Mouse (Mus musculus) monocyte, adult 2 months (primary cell): Measurements from ENCODE around the gene Fance.
A peak's percentile ranks its signal among the peaks of the same experiment; 100 is the strongest.
"Not testable (repeated sequence)": the region's sequence is repeated elsewhere in the genome, so short reads cannot be mapped to it uniquely, and the experiment has no call there.

Experiments used
- DNase-seq, 2 experiments: peaks; one replicate each; pipeline ENCODE4 v3.0.0; 2022; ENCODE audit warnings: low spot score in 2 of 2, low read depth in 1 of 2

Gene Fance

DNA sequence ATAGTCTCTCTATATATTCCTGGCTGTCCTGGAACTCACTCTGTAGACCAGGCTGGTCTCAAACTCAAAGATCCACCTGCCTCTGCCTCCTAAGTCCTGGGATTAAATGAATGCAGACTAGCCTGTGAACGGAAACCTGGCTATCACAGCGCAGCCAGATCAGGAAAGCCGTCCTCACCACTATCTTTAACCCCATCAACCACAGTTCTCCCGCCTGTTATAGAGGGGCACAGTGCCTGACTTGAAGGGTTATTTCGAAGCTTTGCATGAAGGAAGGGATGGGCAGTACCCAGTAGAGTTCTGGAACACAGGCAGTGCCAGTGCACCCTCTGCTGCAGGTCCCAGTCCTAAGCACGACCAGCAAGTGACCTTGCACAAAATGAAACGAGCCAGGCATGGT lies 22.0 kb upstream of the Fance start:
- DNase-seq: no peak

DNA sequence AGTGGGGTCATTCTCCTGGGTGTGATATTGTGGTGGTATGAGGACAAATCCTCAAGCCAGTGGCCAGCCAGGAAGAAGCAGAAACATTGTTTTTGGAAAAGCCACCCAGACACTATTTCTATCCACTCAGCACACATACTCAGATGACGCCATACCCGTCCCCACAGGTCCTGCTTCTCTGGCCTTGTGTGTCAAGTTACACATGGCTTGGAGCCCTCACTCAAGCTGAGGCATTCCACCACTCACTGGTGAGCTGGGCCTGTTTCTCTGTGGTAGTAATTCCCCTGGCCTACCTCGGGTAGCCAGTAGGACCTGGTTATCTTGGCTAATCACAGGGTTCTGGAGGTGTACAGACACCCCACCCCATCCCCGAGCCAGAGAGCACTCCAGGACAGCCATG lies 19.6 kb upstream of the Fance start:
- DNase-seq: no peak

DNA sequence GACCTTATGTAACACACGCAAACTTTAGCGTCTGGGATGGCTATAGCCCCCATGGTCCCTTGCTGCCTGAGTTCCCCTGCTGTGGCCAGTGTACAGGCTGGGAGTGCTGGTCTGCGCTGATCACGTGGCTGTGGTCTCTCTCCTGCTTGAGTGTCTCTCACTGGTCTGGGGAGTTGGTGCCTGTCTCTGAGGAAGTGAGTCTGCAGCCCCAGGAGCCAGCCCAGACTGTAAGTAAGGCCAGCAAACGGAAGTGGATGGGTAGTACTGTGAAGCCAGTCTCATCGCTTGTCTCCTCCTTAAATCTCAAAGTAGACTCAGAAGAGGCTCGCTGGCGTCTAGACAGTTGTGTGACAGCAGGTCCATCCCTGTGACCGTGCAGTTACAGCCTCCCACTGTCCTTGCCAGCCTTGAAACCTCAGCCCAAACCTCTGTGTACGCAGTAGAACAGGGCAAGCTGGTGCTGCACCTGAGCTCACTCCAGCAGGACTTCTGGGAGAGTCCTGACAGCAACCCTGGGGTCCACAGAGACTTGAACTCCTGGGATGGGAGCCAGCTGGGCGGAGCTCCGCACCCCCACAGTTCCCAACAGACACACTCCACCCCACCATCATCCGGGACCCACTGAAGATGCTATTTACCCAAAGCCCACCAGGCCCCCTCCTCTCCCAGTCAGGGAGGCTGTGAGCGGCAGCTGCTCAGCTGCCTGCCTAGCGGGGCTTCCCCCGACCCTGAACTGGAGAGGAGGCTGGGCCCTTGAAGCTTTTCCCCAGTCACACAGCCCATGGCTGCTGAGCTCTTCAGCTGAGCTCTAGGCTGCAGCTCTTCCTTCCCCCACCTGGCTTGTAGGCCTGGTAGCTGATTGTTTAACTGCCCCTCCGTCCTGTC lies 18.6 kb upstream of the Fance start:
- DNase-seq: peak; percentile 44 to 45

DNA sequence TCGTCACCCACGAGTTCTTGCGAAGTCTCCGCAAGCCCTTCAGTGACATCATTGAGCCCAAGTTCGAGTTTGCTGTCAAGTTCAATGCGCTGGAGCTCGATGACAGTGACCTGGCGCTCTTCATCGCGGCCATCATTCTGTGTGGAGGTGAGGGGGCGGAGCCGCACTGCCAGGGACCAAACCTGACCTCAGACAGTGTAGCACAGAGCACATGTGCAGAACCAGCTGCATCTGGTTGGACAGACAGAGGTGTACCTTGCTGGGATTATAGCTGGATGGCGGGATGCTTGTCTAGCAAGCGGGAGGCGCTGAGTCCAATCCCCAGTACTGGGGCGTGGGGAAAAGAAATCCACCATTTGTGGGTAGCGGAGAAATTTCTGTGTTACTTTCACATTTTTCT lies 14.4 kb upstream of the Fance start:
- no peak for DNase-seq

DNA sequence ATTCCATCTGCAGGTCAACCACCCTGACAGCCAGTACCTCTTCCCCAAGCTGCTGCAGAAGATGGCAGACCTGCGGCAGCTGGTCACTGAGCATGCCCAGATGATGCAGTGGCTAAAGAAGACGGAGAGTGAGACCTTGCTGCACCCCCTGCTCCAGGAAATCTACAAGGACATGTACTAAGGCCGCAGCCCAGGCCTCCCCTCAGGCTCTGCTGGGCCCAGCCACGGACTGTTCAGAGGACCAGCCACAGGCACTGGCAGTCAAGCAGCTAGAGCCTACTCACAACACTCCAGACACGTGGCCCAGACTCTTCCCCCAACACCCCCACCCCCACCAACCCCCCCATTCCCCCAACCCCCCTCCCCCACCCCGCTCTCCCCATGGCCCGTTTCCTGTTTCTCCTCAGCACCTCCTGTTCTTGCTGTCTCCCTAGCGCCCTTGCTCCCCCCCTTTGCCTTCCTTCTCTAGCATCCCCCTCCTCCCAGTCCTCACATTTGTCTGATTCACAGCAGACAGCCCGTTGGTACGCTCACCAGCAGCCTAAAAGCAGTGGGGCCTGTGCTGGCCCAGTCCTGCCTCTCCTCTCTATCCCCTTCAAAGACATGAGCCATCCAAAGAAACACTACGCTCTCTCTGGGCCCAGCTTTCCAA lies 13.5 kb upstream of the Fance start:
- no peak for DNase-seq

DNA sequence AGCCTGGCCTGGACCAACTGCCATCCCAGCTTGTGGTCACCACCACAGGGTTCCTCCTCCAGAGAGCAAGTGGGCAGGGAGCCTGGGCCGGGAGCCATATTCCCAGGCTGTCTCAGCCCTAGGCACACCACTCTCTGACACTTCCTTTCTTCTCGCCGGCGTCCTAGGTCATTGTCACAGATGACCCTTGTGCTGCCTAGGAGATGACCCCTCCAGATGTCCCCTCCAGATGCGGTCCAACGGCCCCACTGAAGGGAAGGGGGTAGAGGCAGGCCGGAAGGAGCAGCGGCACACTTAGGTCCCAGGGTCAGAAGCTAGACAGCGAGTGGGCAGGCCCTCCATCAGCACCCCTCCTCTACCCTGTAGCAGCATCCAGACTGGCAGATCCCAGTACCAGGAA lies 13.0 kb upstream of the Fance start:
- DNase-seq: no peak

DNA sequence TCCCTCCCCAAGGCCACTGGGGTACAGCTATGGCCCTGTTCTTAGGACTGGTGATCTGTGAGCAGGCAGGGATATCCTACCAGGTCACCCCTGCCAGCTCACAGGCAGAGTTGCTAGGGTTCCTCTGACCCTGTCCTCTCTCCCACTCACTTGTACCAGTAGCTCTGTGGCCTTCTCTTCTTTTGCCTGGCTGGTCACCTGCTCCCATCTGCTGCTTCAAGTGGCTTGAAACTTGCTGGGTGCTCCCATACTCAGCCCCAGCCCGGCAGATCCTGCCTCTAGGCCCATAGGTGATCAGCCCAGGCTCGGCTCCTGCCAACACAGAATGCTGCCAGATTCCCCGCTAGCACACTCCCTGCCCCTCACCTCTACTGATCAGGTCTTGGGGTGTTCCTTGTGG lies 12.5 kb upstream of the Fance start:
- DNase-seq: no peak

DNA sequence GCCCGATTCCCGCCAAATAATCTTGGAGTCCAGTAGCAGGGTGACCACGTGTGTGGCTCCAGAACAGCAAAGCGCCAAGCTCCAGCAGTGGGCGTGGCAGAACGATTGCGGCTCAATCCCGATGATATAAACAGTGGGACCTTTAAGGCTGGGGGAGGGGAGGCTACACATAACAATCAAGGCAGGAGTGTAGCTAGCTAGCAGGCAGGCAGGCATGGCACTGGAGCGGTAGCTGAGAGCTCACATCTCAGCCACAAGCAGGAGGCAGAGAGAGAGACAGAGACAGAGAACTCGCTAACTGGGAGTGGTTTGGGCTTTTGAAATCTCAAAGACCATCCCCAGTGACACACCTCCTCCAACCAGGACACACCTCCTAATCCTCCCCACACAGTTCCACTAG lies 8.1 kb upstream of the Fance start:
- DNase-seq: no peak

DNA sequence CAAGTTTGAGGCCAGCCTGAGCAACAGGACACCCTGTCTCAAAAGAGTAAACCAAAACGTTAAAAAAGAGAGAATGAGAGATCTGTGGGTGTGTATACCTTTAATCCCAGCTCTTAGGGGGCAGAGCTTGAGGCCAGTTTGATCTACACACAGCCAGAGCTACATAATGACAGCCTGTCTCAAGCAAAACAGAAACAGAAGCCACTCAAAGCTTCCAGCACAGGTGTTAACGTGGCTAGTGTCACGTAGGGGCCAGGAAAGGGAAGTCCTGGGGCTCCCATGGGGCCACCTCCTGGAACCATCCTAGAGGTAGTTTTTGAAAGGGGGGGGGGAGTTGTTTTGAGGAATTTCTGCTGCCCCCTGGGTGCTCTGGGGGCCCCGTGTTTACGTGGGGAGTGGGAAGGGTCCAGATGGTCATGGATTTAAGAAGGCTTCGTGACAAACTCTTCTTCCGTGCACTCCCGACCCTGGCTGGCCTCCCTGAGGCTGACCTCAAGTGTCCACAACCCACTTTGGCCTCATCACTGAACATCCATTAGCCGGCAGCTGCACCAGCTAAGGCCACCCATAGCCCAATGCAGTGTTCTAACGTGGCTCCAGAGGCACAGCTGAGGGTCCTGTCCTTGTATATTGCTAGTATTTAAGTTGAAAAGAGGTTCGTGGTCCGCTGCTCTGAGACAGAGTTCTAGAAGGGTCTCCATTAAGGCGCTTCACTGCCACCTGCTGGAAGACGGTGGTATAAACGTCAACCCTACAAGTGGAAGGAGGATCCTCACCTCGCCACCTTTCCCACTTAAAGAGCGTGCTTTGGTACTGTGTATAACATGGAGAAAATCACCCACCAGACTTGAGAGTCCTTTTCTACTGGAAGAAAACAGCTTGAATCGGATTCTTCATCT lies 4.8 kb upstream of the Fance start:
- peak in 1 of 2 experiments; percentile 71 for DNase-seq

DNA sequence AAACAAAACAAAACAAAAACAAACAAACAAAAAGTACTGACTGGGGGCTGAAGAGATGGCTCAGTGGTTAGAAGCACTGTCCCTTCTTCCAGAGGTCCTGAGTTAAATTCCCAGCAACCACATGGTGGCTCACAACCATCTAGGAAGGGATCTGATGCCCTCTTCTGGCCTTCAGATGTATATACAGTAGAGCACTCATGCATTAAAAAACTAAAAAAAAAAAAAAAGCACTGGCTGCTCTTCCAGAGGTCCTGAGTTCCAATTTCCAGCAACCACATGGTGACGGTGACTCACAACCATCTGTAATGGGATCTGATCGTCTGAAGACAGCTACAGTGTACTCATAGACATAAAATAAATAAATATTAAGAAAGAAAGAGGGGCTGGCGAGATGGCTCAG lies 2.5 kb upstream of the Fance start:
- no peak for DNase-seq

DNA sequence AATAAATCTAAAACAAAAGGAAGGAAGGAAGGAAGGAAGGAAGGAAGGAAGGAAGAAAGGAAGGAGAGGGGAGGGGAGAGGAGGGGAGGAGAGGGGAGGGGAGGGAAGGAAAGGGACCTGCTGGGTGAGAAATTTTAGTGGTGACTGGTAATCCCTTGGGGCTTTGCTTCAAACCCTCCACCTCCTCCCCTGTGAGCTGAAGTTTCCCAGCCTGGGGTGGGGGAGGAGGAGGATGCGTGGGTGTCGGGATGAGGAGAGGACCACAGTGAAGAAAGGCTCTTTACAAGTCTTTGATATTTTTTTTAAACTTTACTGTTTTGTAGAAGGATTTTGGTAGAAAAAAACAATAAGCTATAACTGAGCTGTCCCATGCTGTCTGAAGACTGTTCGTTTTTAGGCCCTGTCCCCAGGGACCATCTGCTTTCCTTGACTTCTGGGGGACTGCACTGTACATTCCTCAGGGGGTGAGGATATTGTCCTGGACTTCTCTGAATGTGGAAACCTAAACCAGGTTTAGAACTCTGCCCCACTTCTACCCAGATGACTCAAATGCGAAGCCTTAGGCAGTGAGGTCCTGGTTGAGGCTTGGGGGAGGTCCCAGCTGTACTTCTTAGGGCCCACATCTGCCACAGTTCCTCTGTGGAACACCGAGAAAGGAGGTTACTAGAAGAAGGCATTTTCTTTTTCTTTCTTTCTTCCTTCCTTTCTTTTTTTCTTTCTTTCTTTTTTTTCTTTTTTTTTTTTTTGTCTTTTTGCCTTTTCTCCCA lies 1.8 kb upstream of the Fance start:
- DNase-seq: no peak

DNA sequence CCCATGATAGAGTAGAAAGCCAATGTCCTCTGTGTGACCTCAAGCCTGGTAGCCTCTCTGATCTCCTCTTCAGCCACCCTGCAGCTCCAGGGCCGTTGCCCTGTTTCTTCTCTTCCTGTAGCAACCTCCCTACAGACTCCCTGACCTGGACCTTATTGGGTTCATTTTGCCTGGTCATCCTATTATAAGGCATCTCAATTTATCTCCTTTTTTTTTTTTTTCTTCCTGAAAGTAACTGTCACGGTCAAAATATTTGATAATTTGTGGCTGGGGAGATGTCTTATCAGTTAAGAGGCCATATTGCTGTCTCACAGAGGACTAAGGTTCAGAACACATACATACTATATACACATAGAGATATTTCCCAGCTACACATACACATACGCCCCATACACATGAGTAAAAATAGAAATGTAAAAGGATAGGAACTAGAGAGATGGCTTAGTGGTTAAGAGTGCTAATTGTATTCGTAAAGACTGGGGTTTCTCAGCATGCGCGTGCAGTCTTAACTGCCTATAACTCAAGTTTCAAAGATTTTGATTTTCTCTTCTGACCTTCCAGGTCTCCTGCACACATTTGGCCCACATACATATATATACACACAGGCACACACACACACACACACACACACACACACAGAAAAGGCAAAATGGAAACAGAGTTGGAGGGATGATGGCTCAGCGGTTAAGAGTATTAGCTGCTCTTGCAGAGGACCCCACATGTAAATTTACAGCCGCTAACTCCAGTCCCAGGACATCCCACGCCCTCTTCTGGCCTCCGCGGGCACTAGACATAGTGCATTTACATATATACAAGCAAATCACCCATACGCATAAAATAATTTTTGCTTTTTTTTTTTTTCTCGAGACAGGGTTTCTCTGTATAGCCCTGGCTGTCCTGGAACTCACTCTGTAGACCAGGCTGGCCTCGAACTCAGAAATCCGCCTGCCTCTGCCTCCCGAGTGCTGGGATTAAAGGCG lies 797 bp upstream of the Fance start:
- no peak for DNase-seq

DNA sequence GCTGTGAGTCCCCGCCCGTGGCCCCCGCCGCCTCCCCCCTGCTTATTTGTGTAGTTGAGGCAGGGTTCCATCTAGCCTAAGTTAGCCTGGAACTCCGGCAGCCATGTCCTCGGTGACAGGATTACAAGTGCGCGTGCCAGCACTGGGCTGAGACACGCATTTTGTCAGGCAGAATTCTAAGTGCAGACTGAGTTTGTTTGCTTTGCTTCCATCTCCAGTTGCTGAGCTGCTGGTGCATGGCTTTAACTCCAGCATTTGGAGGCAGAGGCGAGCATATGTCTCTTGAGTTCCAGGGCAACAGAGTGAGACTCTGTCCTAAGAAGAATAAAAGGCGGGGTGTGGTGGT lies 534 bp downstream of the Fance start:
- DNase-seq: no peak

DNA sequence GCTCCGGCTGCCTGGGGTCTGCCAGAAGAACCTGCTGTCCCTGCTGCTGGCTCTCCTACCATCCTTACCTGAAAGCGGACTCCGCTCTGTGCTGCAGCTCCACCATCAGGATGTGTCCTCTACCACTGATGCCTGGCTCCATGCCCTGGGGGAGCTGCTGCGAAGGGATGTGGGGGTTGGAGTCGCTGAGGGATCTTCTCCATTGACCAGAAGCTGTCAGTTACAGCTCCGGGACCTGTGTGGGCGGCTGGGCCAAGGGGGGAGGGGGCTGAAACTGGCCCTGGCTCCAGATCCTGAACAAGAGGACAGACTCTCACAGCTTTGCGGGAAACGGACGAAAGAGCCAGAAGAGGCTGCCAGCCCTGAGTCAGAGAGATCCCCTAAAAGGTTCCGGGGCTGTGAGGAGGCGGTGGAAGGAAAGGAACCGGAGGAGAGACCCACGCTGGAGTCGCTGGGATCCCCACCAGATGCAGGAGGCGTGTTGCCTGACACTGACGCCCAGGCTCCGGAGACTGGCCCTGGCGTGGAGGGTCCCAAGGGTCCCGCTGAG lies 2.4 kb downstream of the Fance start:
- DNase-seq: no peak

DNA sequence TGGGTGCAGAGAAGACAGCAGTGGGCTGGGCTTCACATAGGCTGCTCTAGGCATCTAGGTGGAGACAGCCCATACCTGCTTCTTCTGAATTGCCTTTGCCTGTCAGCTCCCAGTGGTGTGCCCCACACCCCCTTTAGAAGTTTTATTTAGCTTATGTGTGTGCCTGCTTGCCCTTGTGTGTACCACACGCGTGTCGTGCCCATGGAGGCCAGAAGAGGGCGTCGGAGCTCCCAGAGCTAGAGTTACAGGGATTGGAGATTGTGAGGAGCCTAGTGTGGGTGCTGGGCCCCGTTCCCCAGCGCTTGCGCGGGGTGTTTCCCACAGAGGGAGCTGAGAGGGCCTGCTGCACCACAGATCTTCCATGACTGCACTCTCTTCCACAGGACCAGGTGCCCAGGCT lies 3.2 kb downstream of the Fance start:
- DNase-seq: no peak

DNA sequence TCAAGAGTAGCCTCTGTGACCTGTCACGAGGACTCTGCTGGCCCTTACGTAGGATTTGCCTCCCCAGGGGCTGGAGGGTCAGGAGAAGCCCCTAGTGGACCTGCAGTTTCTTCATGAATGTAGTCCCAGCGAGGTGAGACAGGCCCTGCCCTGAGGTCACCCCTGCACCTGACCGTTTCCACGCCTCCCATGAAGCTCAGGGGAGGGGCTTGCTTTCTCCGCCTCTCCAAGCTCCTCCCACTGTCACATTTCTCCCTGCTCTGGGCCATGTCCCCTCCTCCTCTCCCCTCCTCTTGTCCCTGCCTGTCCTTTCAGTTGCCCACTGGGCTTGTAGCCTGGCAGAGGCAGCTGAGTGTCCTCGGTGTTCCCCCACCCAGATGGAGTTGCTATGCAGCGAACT lies 3.8 kb downstream of the Fance start:
- no peak for DNase-seq

DNA sequence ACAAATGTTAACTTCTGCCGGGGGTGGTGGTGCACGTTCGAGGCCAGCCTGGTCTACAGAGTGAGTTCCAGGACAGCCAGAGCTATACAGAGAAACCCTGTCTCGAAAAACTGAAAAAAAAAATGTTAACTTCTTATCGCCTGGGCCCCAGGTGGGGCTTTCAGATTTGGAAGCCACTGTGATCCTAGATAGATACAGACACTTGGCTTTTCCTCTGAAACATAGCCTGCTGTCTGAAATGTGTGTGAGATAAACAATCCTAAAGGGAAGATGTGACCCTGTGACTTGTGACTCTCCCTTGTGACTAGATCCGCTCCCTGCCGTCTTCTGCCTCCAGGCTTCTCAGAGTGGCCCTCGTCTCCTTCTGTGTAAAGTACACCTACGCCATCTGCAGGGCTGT lies 4.4 kb downstream of the Fance start:
- DNase-seq: no peak

DNA sequence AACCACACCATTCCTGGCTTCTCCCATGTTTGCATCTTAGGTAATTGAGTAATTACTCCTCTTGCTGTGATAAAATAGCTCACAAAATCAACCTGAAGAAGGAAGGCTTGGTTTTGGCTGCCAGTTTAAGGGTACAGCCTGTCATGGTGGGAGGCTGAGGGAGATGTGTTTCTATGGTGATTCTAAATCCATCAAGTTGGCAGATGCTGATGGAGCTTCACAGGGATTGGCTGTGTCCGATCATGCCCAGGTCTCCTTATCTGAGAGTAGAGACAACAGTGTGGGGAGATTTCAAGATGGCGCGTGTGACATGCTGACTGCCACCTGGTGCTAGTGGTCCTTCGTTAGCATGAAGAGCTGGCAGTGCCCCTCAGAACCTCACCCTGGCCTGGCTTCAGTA lies 8.4 kb downstream of the Fance start:
- DNase-seq: no peak

DNA sequence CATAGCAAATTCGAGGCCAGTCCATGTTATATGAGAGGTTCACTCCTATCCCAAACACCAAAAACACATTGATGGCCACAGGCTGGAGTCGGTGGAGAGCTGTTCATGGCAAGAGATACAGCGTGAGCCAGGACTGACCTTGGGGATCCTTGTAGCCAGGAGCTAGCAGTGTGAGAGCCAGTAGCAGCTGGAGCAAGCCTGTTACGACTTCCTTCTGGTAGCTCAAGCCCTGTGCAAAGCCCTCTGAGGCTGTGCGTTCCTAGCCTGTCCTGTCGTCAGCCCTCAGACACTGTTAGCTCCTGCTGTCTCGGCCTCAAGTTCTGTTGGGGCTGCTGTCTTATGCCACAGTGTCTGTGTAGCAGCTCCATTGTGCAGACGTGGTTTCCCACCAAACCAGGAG lies 10.5 kb downstream of the Fance start:
- no peak for DNase-seq

DNA sequence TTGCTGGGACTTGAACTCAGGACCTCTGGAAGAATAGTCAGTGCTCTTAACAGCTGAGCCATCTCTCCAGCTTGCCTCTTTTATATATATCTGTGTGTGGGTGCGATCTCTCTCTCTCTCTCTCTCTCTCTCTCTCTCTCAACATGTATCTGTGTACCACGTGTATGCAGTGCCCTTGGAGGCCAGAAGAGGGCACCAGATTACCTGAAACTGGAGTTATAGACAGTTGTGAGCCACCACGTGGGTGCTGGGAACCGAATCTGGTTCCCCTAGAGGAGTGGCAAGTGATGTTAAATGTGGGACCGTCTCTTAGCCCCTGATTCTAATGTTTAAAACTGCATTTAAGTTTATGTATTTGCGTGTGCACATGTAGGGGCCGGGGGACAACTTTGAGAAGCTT lies 11.1 kb downstream of the Fance start:
- not testable (repeated sequence) for DNase-seq
